Mouse (Mus musculus) myocyte (in vitro differentiated cells): ENCODE data around the gene Ldlrad3.

Experiments used
- CEBPB ChIP-seq: IDR thresholded peaks from 2 replicates; pipeline ENCODE4 v1.6.1; 2011; ENCODE audit warnings: mild to moderate bottlenecking, moderate library complexity; ENCODE audit not compliant: poor library complexity, insufficient read depth, severe bottlenecking
- MYOD1 ChIP-seq, 3 experiments: IDR thresholded peaks; one replicate each; pipeline ENCODE4 v1.6.1; 2011; ENCODE audit warnings: control low read depth in 2 of 3, low read depth in 2 of 3, mild to moderate bottlenecking in 2 of 3, moderate library complexity in 1 of 3; ENCODE audit not compliant: insufficient read length in 2 of 3, control insufficient read depth in 1 of 3
- MYOG ChIP-seq, 3 experiments: IDR thresholded peaks; one replicate each; pipeline ENCODE4 v1.6.1; 2011; ENCODE audit warnings: control low read depth in 2 of 3, low read depth in 2 of 3, mild to moderate bottlenecking in 2 of 3; ENCODE audit not compliant: insufficient read length in 2 of 3, control insufficient read depth in 1 of 3, insufficient read depth in 1 of 3
- POLR2A ChIP-seq: IDR thresholded peaks from one replicate; pipeline ENCODE4 v1.6.1; 2011; ENCODE audit warnings: low read depth, mild to moderate bottlenecking, control low read depth, moderate library complexity; ENCODE audit not compliant: insufficient read length
- POLR2AphosphoS2 ChIP-seq: IDR thresholded peaks from one replicate; pipeline ENCODE4 v1.6.1; 2011; ENCODE audit warnings: low read depth, control low read depth; ENCODE audit not compliant: insufficient read length
- TCF12 ChIP-seq: IDR thresholded peaks from one replicate; pipeline ENCODE4 v1.6.1; 2011; ENCODE audit warnings: mild to moderate bottlenecking, control low read depth; ENCODE audit not compliant: poor library complexity, insufficient read depth, severe bottlenecking
- USF1 ChIP-seq: IDR thresholded peaks from one replicate; pipeline ENCODE4 v1.6.1; 2011; ENCODE audit warnings: low read depth, mild to moderate bottlenecking, control low read depth, moderate library complexity

GRCm38 (mm10) chr2:101966017-101966416 is 220.2 kb downstream of the Ldlrad3 start:
- no peak for TF ChIP-seq POLR2A
- TF ChIP-seq USF1: no peak
- TF ChIP-seq POLR2AphosphoS2: no peak
- TF ChIP-seq MYOD1 (IDR thresholded peaks at IDR 0.05; ENCODE audit: control insufficient read depth in 1 of 3, insufficient read length in 2 of 3, low read depth in 2 of 3): no peak
- no peak for TF ChIP-seq MYOG (IDR thresholded peaks at IDR 0.05; ENCODE audit: control insufficient read depth in 1 of 3, insufficient read depth in 1 of 3, insufficient read length in 2 of 3, low read depth in 2 of 3)
- TF ChIP-seq TCF12: no peak
- no peak for TF ChIP-seq CEBPB
